Mouse (Mus musculus) MEL (cell line): ENCODE measurements at regions not wholly inside any gene's neighbourhood (a gene's known extent, or its start where the extent isn't known, plus 50 kb on each side); places are given as distances from the start of the nearest gene placed in this dataset.

Source experiments
- CTCF ChIP-seq, 3 experiments: IDR thresholded peaks in 2 of 3; conservative IDR thresholded peaks in 1 of 3; 2 replicates each; pipeline ENCODE4 v1.5.1; 2011 to 2012; ENCODE audit warnings: low read length in 3 of 3, low read depth in 2 of 3, mild to moderate bottlenecking in 2 of 3, improper control_type of control experiment in 1 of 3, inconsistent platforms in 1 of 3, mixed read lengths in 1 of 3, moderate library complexity in 1 of 3; ENCODE audit not compliant: control insufficient read depth in 1 of 3, insufficient read depth in 1 of 3, poor library complexity in 1 of 3, severe bottlenecking in 1 of 3
- E2F4 ChIP-seq: IDR thresholded peaks from 2 replicates; pipeline ENCODE4 v1.6.1; 2011; ENCODE audit warnings: low read depth, low read length, improper control_type of control experiment, borderline replicate concordance
- ETS1 ChIP-seq: IDR thresholded peaks from 2 replicates; pipeline ENCODE4 v1.6.1; 2012; ENCODE audit warnings: low read depth, mild to moderate bottlenecking, inconsistent platforms, low read length, improper control_type of control experiment, moderate library complexity
- RAD21 ChIP-seq: IDR thresholded peaks from 2 replicates; pipeline ENCODE4 v1.6.1; 2011; ENCODE audit warnings: mild to moderate bottlenecking, low read depth, low read length, improper control_type of control experiment

DNA sequence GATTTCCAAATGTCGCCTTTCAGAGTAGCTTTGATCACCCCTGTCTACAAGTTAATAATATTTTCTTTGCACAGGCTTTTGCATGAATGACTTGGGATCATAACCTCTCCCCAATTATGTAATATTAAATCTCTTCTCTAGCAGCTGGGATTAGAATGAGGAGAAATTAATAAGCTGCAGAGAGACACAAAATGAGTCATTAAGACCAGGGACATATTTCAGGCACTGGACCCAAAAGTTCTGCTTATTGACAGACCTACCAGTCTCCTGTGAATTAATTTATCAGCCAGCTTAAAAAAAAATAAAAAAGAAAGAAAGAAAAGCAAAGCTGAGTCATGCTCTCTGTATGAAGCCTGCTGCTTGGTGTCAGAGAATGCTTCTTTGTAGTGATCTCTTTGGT lies 462.4 kb upstream of the Agtr1b start:
- TF ChIP-seq RAD21 (no peak), ETS1 (no peak), CTCF (IDR thresholded peaks at IDR 0.05 in 2 of 3, conservative IDR thresholded peaks at IDR 0.05 in 1 of 3; ENCODE audit: control insufficient read depth in 1 of 3, insufficient read depth in 1 of 3, low read depth in 2 of 3, low read length in 3 of 3, poor library complexity in 1 of 3, severe bottlenecking in 1 of 3) (no peak), E2F4 (no peak)
